Comparison of ENCODE assay signal across 15 mouse cellular contexts in genomic region chr14:25562909-25563308, GRCm38 (mm10).
DNase-seq lines count a peak whose midpoint lies in the region; ATAC-seq and TF ChIP-seq lines count a peak whose summit lies in the region.
"Had no signal": no experiment of that assay in that cellular context is flagged by ENCODE, and none has a peak within 500 bp of the region (broad histone marks: within the 10 kb centered on the region; RNA-seq: fewer than 3 reads in every experiment).

No protein-coding gene starts in this region.

- no peak overlapping the region for H3K4me2 ChIP-seq in forebrain, embryonic 15.5 days (replicated peaks)
- no peak overlapping the region for H3K4me2 ChIP-seq in forebrain, embryonic 16.5 days (ENCODE audit: low read length)
- H3K4me2 ChIP-seq in heart, embryonic 15.5 days, result no peak overlapping the region
- H3K4me2 ChIP-seq in midbrain, postnatal 0 days (ENCODE audit: low read depth, low read length, poor library complexity, severe bottlenecking), result no peak overlapping the region
- H3K4me2 ChIP-seq in limb, embryonic 13.5 days (replicated peaks), result no peak overlapping the region
- no peak overlapping the region for H3K4me2 ChIP-seq in liver, postnatal 0 days (ENCODE audit: low read depth, low read length)
- H3K4me2 ChIP-seq: forebrain, embryonic 12.5 days; midbrain, embryonic 15.5 days; stomach, embryonic 15.5 days had no signal

- H3K4me1 ChIP-seq in forebrain, embryonic 15.5 days, result peaks cover 33% of the 10 kb centered on the region
- peaks cover 18% of the 10 kb centered on the region for H3K4me1 ChIP-seq in forebrain, embryonic 16.5 days (replicated peaks; ENCODE audit: control insufficient read depth, insufficient read depth, low read length)
- H3K4me1 ChIP-seq in heart, embryonic 15.5 days (replicated peaks), result peaks cover 77% of the 10 kb centered on the region
- H3K4me1 ChIP-seq in midbrain, embryonic 10.5 days, result peaks cover 61% of the 10 kb centered on the region
- H3K4me1 ChIP-seq in midbrain, postnatal 0 days (ENCODE audit: insufficient read depth, low read length), result peaks cover 4% of the 10 kb centered on the region; the same call in 1 of the 2 replicates
- H3K4me1 ChIP-seq in limb, embryonic 13.5 days, result peaks cover 73% of the 10 kb centered on the region
- peaks cover 9% of the 10 kb centered on the region for H3K4me1 ChIP-seq in liver, postnatal 0 days (ENCODE audit: insufficient read depth)

- 84% methylated on average over 7 of the region's 7 CpGs for WGBS in forebrain, embryonic 15.5 days
- WGBS in forebrain, embryonic 16.5 days, result 77% methylated on average over 7 of the region's 7 CpGs
- WGBS in heart, embryonic 15.5 days, result 58% methylated on average over 7 of the region's 7 CpGs
- WGBS in midbrain, embryonic 10.5 days, result 79% methylated on average over 7 of the region's 7 CpGs
- 78% methylated on average over 7 of the region's 7 CpGs for WGBS in midbrain, postnatal 0 days
- 48% methylated on average over 7 of the region's 7 CpGs for WGBS in limb, embryonic 13.5 days
- WGBS in liver, postnatal 0 days (ENCODE audit: insufficient replicate concordance), result 88% methylated on average over 7 of the region's 7 CpGs

- TF ChIP-seq CTCF in midbrain, postnatal 0 days (IDR thresholded peaks at IDR 0.05), result no peak
- no peak for TF ChIP-seq CTCF in liver, postnatal 0 days (IDR thresholded peaks at IDR 0.05; ENCODE audit: low read depth)

- no peaks in the 10 kb centered on the region for H3K9me3 ChIP-seq in forebrain, embryonic 15.5 days
- no peaks in the 10 kb centered on the region for H3K9me3 ChIP-seq in forebrain, embryonic 16.5 days (ENCODE audit: control insufficient read depth, low read length)
- H3K9me3 ChIP-seq in heart, embryonic 15.5 days (replicated peaks), result no peaks in the 10 kb centered on the region
- H3K9me3 ChIP-seq in midbrain, embryonic 10.5 days (replicated peaks), result 0 out of 2 replicates have a peak, but pooled peaks cover 4% of the 10 kb centered on the region
- no peaks in the 10 kb centered on the region for H3K9me3 ChIP-seq in midbrain, postnatal 0 days (ENCODE audit: low read length)
- H3K9me3 ChIP-seq in limb, embryonic 13.5 days, result no peaks in the 10 kb centered on the region
- H3K9me3 ChIP-seq in liver, postnatal 0 days (ENCODE audit: low read length), result no peaks in the 10 kb centered on the region
- H3K9me3 ChIP-seq: forebrain, embryonic 12.5 days; midbrain, embryonic 15.5 days; stomach, embryonic 15.5 days had no signal

- H3K27ac ChIP-seq in forebrain, embryonic 15.5 days (replicated peaks), result 0 out of 2 replicates have a peak overlapping the region, but pooled peaks have one; percentile 24
- H3K27ac ChIP-seq in forebrain, embryonic 16.5 days (ENCODE audit: low read length), result no peak overlapping the region
- H3K27ac ChIP-seq in heart, embryonic 15.5 days, result peak overlapping the region; percentile 68
- 0 out of 2 replicates have a peak overlapping the region, but pooled peaks have one; percentile 7 for H3K27ac ChIP-seq in midbrain, embryonic 10.5 days (replicated peaks)
- no peak overlapping the region for H3K27ac ChIP-seq in midbrain, postnatal 0 days (ENCODE audit: low read depth, low read length)
- peak overlapping the region; percentile 45; the same call in 1 of the 2 replicates for H3K27ac ChIP-seq in limb, embryonic 13.5 days
- H3K27ac ChIP-seq in liver, postnatal 0 days (ENCODE audit: low read depth), result no peak overlapping the region
- H3K27ac ChIP-seq: forebrain, embryonic 12.5 days; layer of hippocampus, adult 2 months; stomach, embryonic 15.5 days had no signal

- no peaks in the 10 kb centered on the region for H3K27me3 ChIP-seq in forebrain, embryonic 15.5 days
- H3K27me3 ChIP-seq in forebrain, embryonic 16.5 days (replicated peaks; ENCODE audit: control insufficient read depth, insufficient read depth, low read length), result no peaks in the 10 kb centered on the region
- H3K27me3 ChIP-seq in heart, embryonic 15.5 days, result no peaks in the 10 kb centered on the region
- H3K27me3 ChIP-seq in midbrain, embryonic 10.5 days (ENCODE audit: low read depth, poor library complexity, severe bottlenecking), result no peaks in the 10 kb centered on the region
- H3K27me3 ChIP-seq in midbrain, postnatal 0 days (ENCODE audit: insufficient read depth, low read length), result no peaks in the 10 kb centered on the region
- no peaks in the 10 kb centered on the region for H3K27me3 ChIP-seq in limb, embryonic 13.5 days
- no peaks in the 10 kb centered on the region for H3K27me3 ChIP-seq in liver, postnatal 0 days (ENCODE audit: insufficient read depth, low read length)
- H3K27me3 ChIP-seq: CH12.LX; forebrain, embryonic 12.5 days; midbrain, embryonic 15.5 days; stomach, embryonic 15.5 days had no signal

- TF ChIP-seq EP300 in liver, postnatal 0 days (IDR thresholded peaks at IDR 0.05; ENCODE audit: low read depth), result no peak

- no peaks in the 10 kb centered on the region for H3K36me3 ChIP-seq in forebrain, embryonic 15.5 days
- no peaks in the 10 kb centered on the region for H3K36me3 ChIP-seq in forebrain, embryonic 16.5 days (ENCODE audit: control insufficient read depth, insufficient read depth)
- peaks cover 5% of the 10 kb centered on the region; the same call in 1 of the 2 replicates for H3K36me3 ChIP-seq in heart, embryonic 15.5 days
- H3K36me3 ChIP-seq in midbrain, embryonic 10.5 days, result peaks cover 81% of the 10 kb centered on the region
- H3K36me3 ChIP-seq in midbrain, postnatal 0 days (ENCODE audit: insufficient read depth, low read length), result no peaks in the 10 kb centered on the region
- peaks cover 55% of the 10 kb centered on the region for H3K36me3 ChIP-seq in limb, embryonic 13.5 days
- 0 out of 2 replicates have a peak, but pooled peaks cover 8% of the 10 kb centered on the region for H3K36me3 ChIP-seq in liver, postnatal 0 days (replicated peaks; ENCODE audit: insufficient read depth, low read length)
- H3K36me3 ChIP-seq: midbrain, embryonic 15.5 days; stomach, embryonic 15.5 days had no signal

- no peak overlapping the region for H3K9ac ChIP-seq in forebrain, embryonic 15.5 days (replicated peaks)
- no peak overlapping the region for H3K9ac ChIP-seq in forebrain, embryonic 16.5 days (replicated peaks; ENCODE audit: low read depth, low read length)
- H3K9ac ChIP-seq in heart, embryonic 15.5 days, result no peak overlapping the region
- no peak overlapping the region for H3K9ac ChIP-seq in midbrain, postnatal 0 days (replicated peaks; ENCODE audit: low read length, poor library complexity, severe bottlenecking)
- H3K9ac ChIP-seq in limb, embryonic 13.5 days, result no peak overlapping the region
- H3K9ac ChIP-seq in liver, postnatal 0 days (replicated peaks), result no peak overlapping the region
- H3K9ac ChIP-seq: forebrain, embryonic 12.5 days; midbrain, embryonic 15.5 days; stomach, embryonic 15.5 days had no signal

- DNase-seq in heart, adult 18-20 months, result no peak
- no peak for DNase-seq in midbrain, embryonic 10.5 days (ENCODE audit: low spot score)
- DNase-seq in midbrain, postnatal 0 days (ENCODE audit: low spot score), result no peak
- no peak for DNase-seq in liver, postnatal 0 days
- DNase-seq: embryo, embryonic 11 days had no signal

- ATAC-seq in forebrain, embryonic 15.5 days (replicated peaks), result no peak
- ATAC-seq in forebrain, embryonic 16.5 days, result no peak
- no peak for ATAC-seq in heart, embryonic 15.5 days (replicated peaks; ENCODE audit: insufficient number of reproducible peaks, insufficient read depth, low FRiP score, low read depth)
- no peak for ATAC-seq in midbrain, postnatal 0 days (ENCODE audit: low FRiP score)
- no peak for ATAC-seq in limb, embryonic 13.5 days (ENCODE audit: low FRiP score, low read depth)
- no peak for ATAC-seq in liver, postnatal 0 days
- ATAC-seq: intestine, embryonic 16.5 days; midbrain, embryonic 15.5 days had no signal

- H3K4me3 ChIP-seq in forebrain, embryonic 15.5 days, result no peak overlapping the region
- H3K4me3 ChIP-seq in forebrain, embryonic 16.5 days (replicated peaks; ENCODE audit: low read length), result no peak overlapping the region
- H3K4me3 ChIP-seq in heart, embryonic 15.5 days, result no peak overlapping the region
- H3K4me3 ChIP-seq in midbrain, embryonic 10.5 days, result no peak overlapping the region
- H3K4me3 ChIP-seq in midbrain, postnatal 0 days (ENCODE audit: low read depth, low read length), result no peak overlapping the region
- no peak overlapping the region for H3K4me3 ChIP-seq in limb, embryonic 13.5 days
- H3K4me3 ChIP-seq in liver, postnatal 0 days (ENCODE audit: low read depth, low read length), result no peak overlapping the region
- H3K4me3 ChIP-seq: forebrain, embryonic 12.5 days; layer of hippocampus, adult 2 months; midbrain, embryonic 15.5 days; stomach, embryonic 15.5 days had no signal

Comparison
In these comparisons a context has a peak if more than half of its experiments do, and no peak if none do; other contexts are left out.
1. H3K27ac ChIP-seq: peak in forebrain, embryonic 15.5 days (single experiment), heart, embryonic 15.5 days (single experiment), midbrain, embryonic 10.5 days (single experiment) and limb, embryonic 13.5 days (single experiment); none in forebrain, embryonic 16.5 days (single experiment), midbrain, postnatal 0 days (single experiment) and liver, postnatal 0 days (single experiment).